Mouse (Mus musculus): ENCODE data around the gene Larp1.

Larp1 gene

DNA sequence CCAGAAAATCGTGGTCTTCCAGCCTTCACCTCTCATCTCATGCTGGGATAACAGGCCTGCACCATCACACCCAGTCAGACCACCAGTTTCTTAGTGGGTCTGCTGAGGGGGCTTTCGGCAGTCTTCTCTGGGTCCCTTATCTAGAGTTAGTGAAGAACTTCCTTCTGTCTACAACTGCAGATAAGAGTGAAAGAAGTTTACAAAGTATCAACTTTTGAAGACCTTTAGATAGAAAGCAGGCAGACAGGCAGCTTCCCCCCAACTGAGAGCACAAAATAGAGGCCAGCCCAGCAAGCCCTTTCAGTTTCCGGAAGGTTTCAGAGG is 24.6 kb upstream of the Larp1 start:
- 0 out of 2 replicates have a peak, but pooled peaks have one; percentile 3 for TF ChIP-seq GATA4 (IDR thresholded peaks at IDR 0.05; ENCODE audit: insufficient replicate concordance, low read length)

DNA sequence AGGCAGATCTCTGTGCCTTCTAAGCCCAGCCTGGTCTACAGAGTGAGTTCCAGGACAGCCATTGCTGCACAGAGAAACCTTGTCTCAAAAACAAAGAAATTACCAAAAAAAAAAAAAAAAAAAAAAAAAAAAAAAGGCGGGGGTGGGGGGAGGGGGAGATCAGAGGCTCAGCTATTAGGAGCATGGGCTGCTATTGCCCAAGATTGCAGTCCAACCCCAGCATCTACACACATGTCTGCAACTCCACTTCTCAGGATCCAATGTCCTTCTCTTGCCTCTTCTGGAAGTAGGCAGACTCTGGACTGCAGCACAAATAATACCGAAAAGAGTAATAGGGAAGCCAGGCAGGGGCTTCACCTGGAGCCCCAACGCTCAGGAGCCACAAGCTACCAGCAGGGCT is 23.4 kb upstream of the Larp1 start:
- TF ChIP-seq GATA4 (IDR thresholded peaks at IDR 0.05; ENCODE audit: insufficient replicate concordance, low read length): no peak

DNA sequence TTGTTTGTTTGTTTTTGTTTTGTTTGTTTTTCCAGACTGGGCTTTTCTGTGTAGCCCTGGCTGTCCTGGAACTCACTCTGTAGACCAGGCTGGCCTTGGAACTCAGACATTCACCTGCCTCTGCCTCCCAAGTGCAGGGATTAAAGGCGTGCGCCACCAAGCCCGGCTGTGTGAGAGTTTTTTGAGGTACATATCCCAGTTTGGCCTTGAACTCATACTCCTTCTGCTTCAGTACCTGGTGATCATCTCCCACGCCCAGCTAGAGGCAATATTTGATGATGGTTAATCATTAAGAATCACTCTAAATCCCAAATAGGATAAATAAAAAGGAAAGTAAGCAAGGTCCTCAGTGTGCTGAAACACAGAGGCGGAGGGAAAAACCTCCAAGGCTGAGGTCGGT is 22.8 kb upstream of the Larp1 start:
- TF ChIP-seq GATA4 (IDR thresholded peaks at IDR 0.05; ENCODE audit: insufficient replicate concordance, low read length): 0 out of 2 replicates have a peak, but pooled peaks have one; percentile 10

DNA sequence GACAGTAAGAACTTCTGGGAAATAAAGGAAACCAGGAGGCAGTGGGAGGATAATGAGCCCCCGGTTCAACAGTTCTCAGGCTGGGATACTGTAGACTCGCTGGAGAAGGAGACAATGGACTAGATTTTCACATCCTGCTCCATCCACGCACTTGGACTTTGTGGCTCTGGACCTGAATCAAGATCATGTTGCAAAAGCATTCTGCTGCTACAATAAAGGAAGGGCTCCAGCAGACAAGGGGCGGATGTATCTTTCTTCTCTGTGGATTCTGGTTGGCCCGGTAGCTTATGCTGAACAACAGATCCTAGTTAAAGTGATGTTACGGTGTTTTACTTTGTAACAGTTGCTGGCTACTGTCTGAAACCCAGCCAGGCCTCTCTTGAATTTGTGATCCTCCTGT is 22.4 kb upstream of the Larp1 start:
- no peak; the same call in 1 of the 2 replicates for TF ChIP-seq GATA4 (IDR thresholded peaks at IDR 0.05; ENCODE audit: insufficient replicate concordance, low read length)

DNA sequence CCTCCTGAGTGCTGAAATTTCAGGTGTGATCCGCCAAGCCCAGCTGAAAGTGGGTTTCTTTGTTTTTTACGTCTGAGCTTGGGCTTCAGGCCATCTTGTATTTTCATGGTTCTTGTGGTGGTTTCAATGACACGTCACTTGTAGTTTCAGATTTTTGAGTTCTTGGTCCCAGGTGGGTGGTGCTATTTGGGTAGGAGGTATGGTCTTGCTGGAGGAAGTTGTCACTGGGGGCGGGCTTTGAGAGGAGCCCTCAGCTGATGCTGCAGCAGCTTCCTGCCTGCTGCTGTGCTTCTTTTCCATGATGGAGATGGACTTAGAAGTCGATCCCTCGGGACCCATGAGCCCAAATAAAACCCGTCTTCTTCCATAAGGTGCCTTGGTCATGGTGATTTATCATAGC is 22.0 kb upstream of the Larp1 start:
- no peak for TF ChIP-seq GATA4 (IDR thresholded peaks at IDR 0.05; ENCODE audit: insufficient replicate concordance, low read length)

DNA sequence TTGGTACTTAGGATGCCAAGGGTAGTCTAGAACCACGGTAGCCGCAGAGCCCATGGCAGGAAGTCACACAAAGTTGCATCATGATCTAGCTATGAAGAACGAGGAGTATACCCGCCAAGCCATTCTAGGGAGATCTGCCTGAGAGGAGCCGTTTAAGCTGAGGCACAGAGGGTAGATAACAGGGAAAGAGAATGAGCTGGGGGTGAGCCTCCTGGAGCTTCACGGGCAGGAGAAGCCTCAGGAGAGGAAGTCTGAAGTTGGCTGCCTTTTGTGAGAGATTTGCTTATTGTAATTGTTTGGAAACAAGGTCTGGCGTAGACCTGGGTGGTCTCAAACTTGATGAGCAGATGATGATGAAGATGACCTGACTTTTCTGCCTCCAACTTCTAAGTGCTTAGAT is 10.7 kb upstream of the Larp1 start:
- no peak for TF ChIP-seq GATA4 (IDR thresholded peaks at IDR 0.05; ENCODE audit: insufficient replicate concordance, low read length)

DNA sequence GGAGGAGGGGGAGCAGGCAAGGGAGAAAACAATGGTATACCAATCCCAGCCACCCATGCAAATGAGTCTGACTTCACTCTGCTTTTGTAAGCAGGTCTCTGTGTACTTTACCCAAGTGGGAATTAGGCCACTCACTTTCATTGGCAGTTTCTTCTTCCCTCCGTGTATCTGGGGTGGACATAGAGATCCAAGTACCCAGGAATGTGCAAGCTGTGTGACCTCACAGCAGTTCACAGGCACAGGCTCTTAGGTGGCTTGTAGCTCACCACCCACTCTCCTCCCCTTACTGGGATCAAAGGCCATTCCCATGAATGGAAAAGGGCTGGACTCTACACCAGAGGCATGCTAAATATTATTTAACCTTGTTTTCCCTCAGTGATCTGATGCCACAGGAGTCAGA is 10.0 kb upstream of the Larp1 start:
- no peak for TF ChIP-seq GATA4 (IDR thresholded peaks at IDR 0.05; ENCODE audit: insufficient replicate concordance, low read length)

DNA sequence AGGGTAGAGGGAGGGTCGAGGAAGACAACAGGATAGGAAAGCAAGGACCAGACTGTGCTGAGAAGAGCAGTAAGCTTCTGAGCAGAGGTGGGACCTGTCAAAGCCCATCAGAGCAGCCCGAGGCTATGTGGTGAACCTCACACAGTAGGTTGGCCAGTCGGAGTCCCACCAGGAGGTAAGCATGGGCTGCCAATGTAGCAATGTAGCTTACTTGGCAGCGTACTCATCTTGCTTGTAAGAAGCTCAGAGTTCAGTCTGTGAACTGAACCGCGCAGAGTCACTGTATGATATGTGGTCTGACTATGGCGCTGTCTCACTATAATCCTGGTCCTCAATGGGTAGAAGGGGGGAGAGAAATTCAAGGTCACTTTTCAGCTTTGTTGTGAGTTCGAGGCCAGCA is 5.7 kb upstream of the Larp1 start:
- TF ChIP-seq GATA4 (IDR thresholded peaks at IDR 0.05; ENCODE audit: insufficient replicate concordance, low read length): no peak

DNA sequence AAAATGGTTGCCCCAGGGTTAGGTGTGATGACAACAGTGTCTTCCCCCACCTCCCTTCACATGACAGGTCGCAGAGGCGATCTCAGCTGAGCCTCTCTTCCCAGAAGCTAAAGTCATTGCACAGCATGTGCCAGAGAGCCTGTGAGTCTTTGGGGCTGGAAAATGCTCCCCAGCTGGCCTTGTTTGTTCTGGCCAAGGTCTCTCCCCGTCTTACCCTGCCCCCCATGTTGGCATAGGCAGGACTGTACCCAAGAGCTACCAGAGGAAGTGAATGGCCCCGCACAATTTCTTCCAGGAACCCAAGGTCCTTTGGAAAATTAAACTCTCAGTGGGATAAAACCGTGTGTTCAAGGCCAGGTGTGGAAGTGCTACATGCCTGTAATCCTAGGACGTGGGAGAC is 5.1 kb upstream of the Larp1 start:
- no peak for TF ChIP-seq GATA4 (IDR thresholded peaks at IDR 0.05; ENCODE audit: insufficient replicate concordance, low read length)

DNA sequence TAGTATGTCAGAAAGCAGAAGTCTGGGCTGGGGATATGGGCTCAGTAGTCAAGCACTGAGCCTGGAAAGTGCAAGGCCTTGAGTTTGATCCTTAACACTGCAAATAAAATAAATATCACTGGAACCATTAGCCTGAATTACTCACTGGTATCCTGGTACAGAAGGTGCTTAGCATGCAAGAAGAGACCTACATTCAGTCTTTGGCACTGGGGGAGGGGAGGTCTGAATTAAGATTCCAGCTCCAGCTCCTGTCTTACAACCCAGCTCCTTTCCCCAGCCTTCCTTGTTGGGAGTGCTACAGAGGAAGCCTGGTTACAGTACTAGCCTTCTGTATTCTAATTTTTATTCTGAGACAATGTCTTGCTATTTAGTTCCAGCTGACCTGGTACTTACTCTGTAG is 3.8 kb upstream of the Larp1 start:
- no peak for TF ChIP-seq GATA4 (IDR thresholded peaks at IDR 0.05; ENCODE audit: insufficient replicate concordance, low read length)

DNA sequence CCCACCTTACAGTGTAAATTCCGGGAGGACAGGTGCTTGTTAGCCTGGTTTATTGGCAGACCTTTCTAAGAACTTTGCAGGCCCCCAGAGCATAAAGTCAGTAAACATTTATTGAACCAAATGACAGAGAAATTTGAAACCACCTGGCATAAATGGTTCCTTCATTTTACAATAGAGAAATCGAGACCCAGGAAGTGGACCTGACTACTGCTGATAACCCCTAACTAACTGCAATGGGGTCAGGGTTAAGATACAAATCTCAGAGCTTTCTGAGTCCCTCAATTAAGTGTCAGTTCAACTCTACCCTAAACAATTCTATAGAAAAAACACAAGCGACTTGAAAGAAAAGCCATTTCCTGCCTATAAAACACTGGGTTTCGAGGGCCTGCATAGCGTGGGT is 851 bp upstream of the Larp1 start:
- TF ChIP-seq GATA4 (IDR thresholded peaks at IDR 0.05; ENCODE audit: insufficient replicate concordance, low read length): no peak

DNA sequence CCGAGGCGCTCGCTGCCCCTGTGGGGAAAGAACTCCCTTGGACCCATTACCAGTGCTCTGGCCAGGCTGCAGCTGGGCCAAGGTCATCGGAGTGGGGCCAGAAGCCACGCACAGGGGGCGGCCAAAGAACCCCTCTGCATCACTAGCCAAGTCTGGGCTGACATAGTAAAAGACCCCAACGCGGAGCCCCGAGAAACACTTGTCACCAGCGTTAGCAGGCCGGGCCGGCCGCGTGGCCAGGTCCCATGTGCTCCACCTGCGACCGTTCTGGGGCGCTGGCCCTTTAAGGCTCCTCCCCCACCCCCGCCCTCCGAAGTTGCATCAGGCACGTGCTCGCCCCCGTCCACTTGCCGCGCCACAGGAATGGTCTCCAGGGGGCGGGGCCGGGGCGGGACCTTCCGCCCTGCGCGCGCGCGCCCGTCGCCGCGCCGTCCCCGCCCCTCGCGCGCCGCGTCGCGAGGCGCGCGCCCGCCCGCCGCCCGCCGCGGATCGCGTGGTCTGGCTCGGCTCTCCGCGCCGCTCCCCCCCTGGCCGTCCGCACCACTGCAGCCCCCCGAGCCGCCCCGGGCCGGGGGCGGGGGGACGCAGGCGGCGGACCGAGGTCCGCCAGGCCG is 320 bp upstream of the Larp1 start:
- no peak for TF ChIP-seq GATA4 (IDR thresholded peaks at IDR 0.05; ENCODE audit: insufficient replicate concordance, low read length)

DNA sequence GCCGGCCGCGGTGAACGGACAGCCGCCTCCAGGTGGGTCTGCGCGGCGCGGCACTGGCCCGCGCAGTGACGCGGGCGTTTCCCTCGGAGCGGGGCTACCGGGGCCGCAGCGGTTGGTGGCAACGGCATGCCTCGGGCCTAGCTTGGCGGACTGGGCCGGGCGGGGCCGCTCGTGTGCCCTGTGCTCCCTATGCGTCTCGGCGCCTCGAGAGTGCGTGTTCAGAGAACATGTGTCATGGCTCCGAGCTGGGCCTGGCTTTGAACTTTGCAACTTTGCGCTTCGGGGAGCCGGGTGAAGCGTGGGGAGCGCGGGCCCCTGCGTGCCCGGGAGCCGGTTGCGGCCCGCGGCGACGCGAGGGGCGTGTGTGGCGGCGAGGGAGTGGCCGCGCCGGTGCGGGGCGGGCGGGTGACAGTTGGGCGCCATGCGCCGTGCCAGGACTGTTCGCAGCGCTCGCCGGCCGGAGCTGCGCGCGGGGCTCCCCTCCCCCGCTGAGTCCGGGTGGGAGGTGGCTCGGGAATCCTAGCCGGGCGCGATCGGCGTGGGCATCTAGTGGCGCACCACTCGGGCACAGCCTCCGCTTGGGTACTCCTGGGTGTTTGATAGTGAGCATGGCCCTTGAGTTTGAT is 765 bp downstream of the Larp1 start:
- TF ChIP-seq GATA4 (IDR thresholded peaks at IDR 0.05; ENCODE audit: insufficient replicate concordance, low read length): no peak

DNA sequence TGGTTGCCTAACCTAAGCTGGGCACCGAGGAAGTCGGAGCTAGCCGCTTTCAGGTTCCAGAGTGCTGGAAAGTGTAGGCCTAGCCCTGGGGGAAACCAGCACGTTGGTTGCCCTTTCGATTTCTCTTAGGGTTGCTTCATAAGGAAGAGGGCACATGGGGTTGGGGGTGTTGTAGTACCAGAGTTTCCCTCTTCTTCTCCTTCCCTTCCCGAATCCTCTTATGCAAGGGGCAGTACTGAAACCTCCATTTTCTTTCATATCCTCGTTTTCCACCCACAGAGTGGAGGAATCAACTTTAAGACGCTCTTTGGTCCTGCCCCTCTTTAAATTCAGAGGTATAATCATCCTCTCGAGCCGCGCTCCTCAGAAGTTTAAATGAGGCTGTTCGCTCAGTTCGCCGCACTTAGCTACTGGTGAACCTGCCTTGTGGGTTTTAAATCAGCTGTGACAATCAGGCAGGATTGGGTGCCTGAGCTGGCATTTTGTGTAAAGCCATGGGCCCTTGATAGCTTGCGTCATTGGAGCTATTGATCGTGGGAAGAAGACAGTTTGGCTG is 1.4 kb downstream of the Larp1 start:
- no peak for TF ChIP-seq GATA4 (IDR thresholded peaks at IDR 0.05; ENCODE audit: insufficient replicate concordance, low read length)

DNA sequence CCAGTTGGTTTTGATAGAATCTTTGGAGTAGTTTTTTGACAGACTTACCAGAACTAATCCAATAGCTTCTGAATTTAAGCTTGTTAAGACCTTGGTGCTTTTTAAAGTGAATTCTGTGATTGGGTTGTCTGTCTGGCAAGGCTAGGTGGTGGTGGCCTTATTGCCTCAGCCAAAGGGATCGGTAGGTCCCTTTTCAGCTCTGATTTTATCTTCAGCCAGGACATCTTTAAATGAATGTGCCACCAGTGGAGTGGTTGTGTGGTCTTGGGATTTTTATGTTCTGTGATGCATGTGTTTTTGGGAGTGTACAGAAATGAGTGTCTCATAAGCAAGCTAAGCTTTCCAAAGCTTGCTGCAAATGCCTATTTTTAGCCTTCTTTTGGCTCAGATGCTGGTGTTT is 2.1 kb downstream of the Larp1 start:
- TF ChIP-seq GATA4 (IDR thresholded peaks at IDR 0.05; ENCODE audit: insufficient replicate concordance, low read length): no peak

DNA sequence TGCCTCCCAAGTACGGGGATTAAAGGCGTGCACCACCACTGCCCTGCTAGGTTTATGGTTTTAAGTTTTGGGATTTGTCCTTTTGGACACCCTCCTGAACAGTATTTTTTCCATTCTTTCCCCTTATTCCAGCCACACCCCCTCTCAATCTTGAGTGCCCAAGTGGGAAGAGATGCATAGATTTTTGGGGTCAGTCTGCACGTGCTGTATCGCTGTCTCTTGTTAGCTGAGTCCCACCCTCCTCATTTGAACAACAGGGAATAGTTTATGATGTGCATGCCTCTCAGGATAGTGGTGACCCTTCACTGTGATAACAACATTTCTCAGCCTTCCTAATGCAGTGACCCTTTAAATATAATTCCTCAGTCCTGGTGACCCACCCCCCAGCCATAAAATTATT is 2.9 kb downstream of the Larp1 start:
- TF ChIP-seq GATA4 (IDR thresholded peaks at IDR 0.05; ENCODE audit: insufficient replicate concordance, low read length): no peak

DNA sequence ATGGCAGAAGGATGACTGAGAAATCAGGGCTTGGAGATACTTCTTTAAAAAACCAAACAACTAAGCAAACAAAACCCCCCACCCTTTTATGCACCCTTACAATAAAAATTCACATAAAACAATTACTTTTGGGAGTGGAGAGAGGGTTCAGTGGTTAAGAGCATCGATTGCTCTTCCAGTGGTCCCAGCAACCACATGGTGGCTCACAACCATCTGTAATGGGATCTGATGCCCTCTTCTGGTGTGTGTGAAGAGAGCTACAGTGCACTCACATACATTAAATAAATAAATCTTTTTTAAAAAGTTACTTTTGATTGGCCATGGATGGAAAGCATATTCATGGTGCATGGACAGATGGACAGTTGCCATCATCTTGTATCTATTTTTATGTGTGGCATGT is 3.8 kb downstream of the Larp1 start:
- TF ChIP-seq GATA4 (IDR thresholded peaks at IDR 0.05; ENCODE audit: insufficient replicate concordance, low read length): no peak

Data from liver, adult (tissue).